Mouse (Mus musculus) CH12.LX (cell line): ENCODE measurements around the gene Stag1. TPM values are rescaled to one million over a fixed set of nuclear protein-coding genes. Genes with fewer than 3 reads are reported as not detected.

Source experiments
- DNase-seq: peaks from one replicate; pipeline ENCODE4 v3.0.0-alpha.2; 2013; ENCODE audit errors: extremely low read depth
- H3K27ac ChIP-seq: 2 replicates; pipeline ENCODE4 v1.5.1; 2012; ENCODE audit warnings: low read depth, mild to moderate bottlenecking, control low read depth, moderate library complexity; ENCODE audit not compliant: insufficient read depth
- H3K27me3 ChIP-seq: replicated peaks from 2 replicates; pipeline ENCODE3; 2012; ENCODE audit warnings: inconsistent platforms
- H3K36me3 ChIP-seq, 2 experiments: replicated peaks in 1 of 2; 2 replicates each; pipeline versions ENCODE3 to v1.6.1; 2012; ENCODE audit warnings: inconsistent platforms in 1 of 2, low read length in 1 of 2, mild to moderate bottlenecking in 1 of 2, mixed read lengths in 1 of 2, moderate library complexity in 1 of 2; ENCODE audit not compliant: control insufficient read depth in 1 of 2, insufficient read depth in 1 of 2
- H3K4me1 ChIP-seq, 2 experiments: 2 replicates each; pipeline ENCODE4 v1.6.1; 2012; ENCODE audit warnings: inconsistent platforms in 1 of 2, moderate library complexity in 1 of 2; ENCODE audit not compliant: insufficient read depth in 2 of 2, control insufficient read depth in 1 of 2
- H3K4me2 ChIP-seq: 2 replicates; pipeline ENCODE4 v1.6.1; 2012; ENCODE audit warnings: low read depth, mild to moderate bottlenecking, control low read depth; ENCODE audit not compliant: poor library complexity, insufficient read depth, severe bottlenecking
- H3K4me3 ChIP-seq, 3 experiments: fragments of 150-350 bp in 1 of 3; sonication (generic) in 1 of 3; replicated peaks in 1 of 3; 2 replicates each; pipeline versions ENCODE3 to v1.5.1; 2011 to 2012; ENCODE audit warnings: low read depth in 2 of 3, low read length in 2 of 3, mild to moderate bottlenecking in 2 of 3, moderate library complexity in 2 of 3, control low read depth in 1 of 3, improper control_type of control experiment in 1 of 3, inconsistent platforms in 1 of 3, mixed read lengths in 1 of 3; ENCODE audit not compliant: poor library complexity in 1 of 3
- H3K79me2 ChIP-seq: replicated peaks from 2 replicates; pipeline ENCODE4 v1.6.1; 2012; ENCODE audit warnings: mild to moderate bottlenecking, moderate library complexity; ENCODE audit not compliant: control insufficient read depth, poor library complexity, insufficient read depth, severe bottlenecking; ENCODE audit errors: extremely low read depth
- H3K9ac ChIP-seq: 2 replicates; pipeline ENCODE4 v1.6.1; 2012; ENCODE audit warnings: low read depth, mild to moderate bottlenecking, control low read depth, moderate library complexity; ENCODE audit not compliant: insufficient read depth
- H3K9me3 ChIP-seq: replicated peaks from 2 replicates; pipeline ENCODE3; 2012; ENCODE audit warnings: low read length, inconsistent platforms, mixed read lengths
- CHD1 ChIP-seq: IDR thresholded peaks from 2 replicates; pipeline ENCODE4 v1.6.1; 2012; ENCODE audit warnings: low read depth, low read length, improper control_type of control experiment, inconsistent platforms
- CHD2 ChIP-seq: IDR thresholded peaks from 2 replicates; pipeline ENCODE4 v1.6.1; 2011; ENCODE audit warnings: low read length, improper control_type of control experiment
- CTCF ChIP-seq, 2 experiments: IDR thresholded peaks in 1 of 2; conservative IDR thresholded peaks in 1 of 2; 2 replicates each; pipeline ENCODE4 v1.5.1; 2011 to 2012; ENCODE audit warnings: low read depth in 2 of 2, low read length in 2 of 2, improper control_type of control experiment in 1 of 2, inconsistent platforms in 1 of 2, mild to moderate bottlenecking in 1 of 2, moderate library complexity in 1 of 2
- ELF1 ChIP-seq: IDR thresholded peaks from 2 replicates; pipeline ENCODE4 v1.6.1; 2014; ENCODE audit warnings: low read depth, mild to moderate bottlenecking, inconsistent platforms, low read length, improper control_type of control experiment
- EP300 ChIP-seq: IDR thresholded peaks from 2 replicates; pipeline ENCODE4 v1.6.1; 2011; ENCODE audit warnings: low read length, improper control_type of control experiment
- HCFC1 ChIP-seq: IDR thresholded peaks from 2 replicates; pipeline ENCODE4 v1.6.1; 2012; ENCODE audit warnings: low read depth, mild to moderate bottlenecking, inconsistent platforms, low read length, improper control_type of control experiment
- IRF4 ChIP-seq: IDR thresholded peaks from 2 replicates; pipeline ENCODE4 v1.6.1; 2014; ENCODE audit warnings: low read depth, mild to moderate bottlenecking, inconsistent platforms, low read length, improper control_type of control experiment
- JUN ChIP-seq: IDR thresholded peaks from 2 replicates; pipeline ENCODE4 v1.6.1; 2011; ENCODE audit warnings: low read depth, mild to moderate bottlenecking, low read length, improper control_type of control experiment, moderate library complexity; ENCODE audit not compliant: insufficient read depth
- MAFK ChIP-seq: IDR thresholded peaks from 2 replicates; pipeline ENCODE4 v1.6.1; 2011; ENCODE audit warnings: low read length, improper control_type of control experiment; ENCODE audit not compliant: insufficient replicate concordance
- MAZ ChIP-seq: IDR thresholded peaks from 2 replicates; pipeline ENCODE4 v1.6.1; 2012; ENCODE audit warnings: low read depth, mild to moderate bottlenecking, inconsistent platforms, low read length, improper control_type of control experiment, moderate library complexity
- MEF2A ChIP-seq: IDR thresholded peaks from 2 replicates; pipeline ENCODE4 v1.6.1; 2014; ENCODE audit warnings: low read depth, mild to moderate bottlenecking, inconsistent platforms, low read length, improper control_type of control experiment, borderline replicate concordance
- MXI1 ChIP-seq: IDR thresholded peaks from 2 replicates; pipeline ENCODE4 v1.6.1; 2011; ENCODE audit warnings: mild to moderate bottlenecking, low read depth, low read length, improper control_type of control experiment
- NRF1 ChIP-seq: IDR thresholded peaks from 2 replicates; pipeline ENCODE4 v1.6.1; 2014; ENCODE audit warnings: low read depth, mild to moderate bottlenecking, inconsistent platforms, low read length, improper control_type of control experiment, moderate library complexity
- PAX5 ChIP-seq: IDR thresholded peaks from 2 replicates; pipeline ENCODE4 v1.6.1; 2012; ENCODE audit warnings: low read length, inconsistent platforms, mixed read lengths
- POLR2A ChIP-seq: IDR thresholded peaks from 2 replicates; pipeline ENCODE4 v1.6.1; 2011; ENCODE audit warnings: low read depth, mild to moderate bottlenecking, improper control_type of control experiment, low read length
- POLR2AphosphoS2 ChIP-seq: IDR thresholded peaks from 2 replicates; pipeline ENCODE4 v1.6.1; 2011; ENCODE audit warnings: low read depth, low read length, improper control_type of control experiment
- RCOR1 ChIP-seq: conservative IDR thresholded peaks from 2 replicates; pipeline ENCODE4 v1.6.1; 2012; ENCODE audit warnings: low read depth, mild to moderate bottlenecking, inconsistent platforms, low read length, improper control_type of control experiment
- SIN3A ChIP-seq: IDR thresholded peaks from 2 replicates; pipeline ENCODE4 v1.6.1; 2012; ENCODE audit warnings: low read length, improper control_type of control experiment, inconsistent platforms
- SMC3 ChIP-seq: IDR thresholded peaks from 2 replicates; pipeline ENCODE4 v1.6.1; 2011; ENCODE audit warnings: low read depth, low read length, improper control_type of control experiment
- TCF12 ChIP-seq: IDR thresholded peaks from 2 replicates; pipeline ENCODE4 v1.6.1; 2014; ENCODE audit warnings: low read depth, mild to moderate bottlenecking, inconsistent platforms, low read length, improper control_type of control experiment
- UBTF ChIP-seq: IDR thresholded peaks from 2 replicates; pipeline ENCODE4 v1.6.1; 2012; ENCODE audit warnings: low read depth, mild to moderate bottlenecking, inconsistent platforms, low read length, improper control_type of control experiment, moderate library complexity
- USF1 ChIP-seq: IDR thresholded peaks from 2 replicates; pipeline ENCODE4 v1.6.1; 2014; ENCODE audit warnings: low read depth, mild to moderate bottlenecking, inconsistent platforms, low read length, improper control_type of control experiment
- USF2 ChIP-seq: conservative IDR thresholded peaks from 2 replicates; pipeline ENCODE4 v1.6.1; 2011; ENCODE audit warnings: low read depth, low read length, improper control_type of control experiment
- ZC3H11A ChIP-seq: IDR thresholded peaks from 2 replicates; pipeline ENCODE4 v1.6.1; 2012; ENCODE audit warnings: low read depth, mild to moderate bottlenecking, inconsistent platforms, low read length, improper control_type of control experiment
- ZKSCAN1 ChIP-seq: IDR thresholded peaks from 2 replicates; pipeline ENCODE4 v1.6.1; 2012; ENCODE audit warnings: low read depth, inconsistent platforms, low read length, improper control_type of control experiment, borderline replicate concordance
- ZMIZ1 ChIP-seq: IDR thresholded peaks from 2 replicates; pipeline ENCODE4 v1.6.1; 2012; ENCODE audit warnings: low read depth, mild to moderate bottlenecking, inconsistent platforms, low read length, improper control_type of control experiment
- dilution Hi-C: fragments of 300-500 bp; cut with MboI; formaldehyde crosslinking; loops from 2 replicates; pipeline ENCODE4 v1.14.3; 2020; ENCODE audit warnings: low sequenced_read_pairs; ENCODE audit not compliant: extremely low pct_unique_long_range_greater_than_20kb, extremely low pct_ligation_motif_present
- in situ Hi-C: fragments of 300-500 bp; cut with MboI; formaldehyde crosslinking; loops from 3 replicates; pipeline ENCODE4 v1.14.3; 2019; ENCODE audit warnings: low sequenced_read_pairs, low pct_ligation_motif_present, low pct_unique_long_range_greater_than_20kb, mixed read lengths
- polyA plus RNA-seq: library from polyadenylated mRNA; unstranded; fragments of >175 nt; gene quantifications from 2 replicates; pipeline ENCODE4 v1.2.1, GENCODE M21; 2012; ENCODE audit warnings: low read depth; ENCODE audit not compliant: insufficient read length
- total RNA-seq, 2 experiments: library from RNA; depleted of rRNA; stranded (reverse); fragments of 300-350 nt in 1 of 2; fragments of >200 nt in 1 of 2; gene quantifications; 2 replicates each; pipeline ENCODE4 v1.2.3; 2012 to 2014

Gene Stag1
- total and polyA plus RNA-seq, 3 experiments: 24.5 to 45.9 (median 33.7) TPM

DNA sequence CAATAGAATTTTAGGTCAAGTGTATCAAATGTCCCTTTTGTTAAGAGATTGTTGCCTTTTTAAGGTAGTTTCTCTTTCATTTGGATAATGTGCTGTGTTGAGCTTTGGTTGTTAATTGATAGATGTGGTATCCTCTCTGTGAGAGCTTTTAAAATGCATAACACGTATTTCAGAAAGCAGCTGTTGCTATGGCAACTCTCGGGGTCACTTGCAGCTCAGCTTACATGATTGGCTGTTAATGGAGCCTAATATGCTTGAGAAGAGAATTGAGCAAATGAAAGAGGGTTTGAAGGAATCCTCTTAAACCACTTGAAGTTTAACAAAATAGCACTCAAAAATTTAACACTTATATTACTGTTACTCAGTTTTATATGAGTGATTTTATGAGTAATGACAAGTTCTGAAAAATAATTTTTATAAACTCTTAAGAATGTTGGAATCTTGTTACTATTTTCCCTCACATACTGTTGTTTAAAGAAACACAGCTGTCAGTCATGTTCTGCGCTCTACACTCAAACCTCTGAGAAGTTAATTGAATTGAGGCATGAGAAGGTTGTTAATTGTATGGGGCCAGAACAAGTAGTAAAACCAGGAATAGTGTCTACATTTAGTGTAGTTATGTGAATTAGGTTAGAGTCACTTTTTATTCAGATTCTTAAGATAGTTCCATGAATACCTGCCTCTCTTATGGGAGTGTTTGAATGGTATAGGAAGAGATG is 88.3 kb downstream of the Stag1 start:
- no peak overlapping the region for H3K4me3 ChIP-seq

DNA sequence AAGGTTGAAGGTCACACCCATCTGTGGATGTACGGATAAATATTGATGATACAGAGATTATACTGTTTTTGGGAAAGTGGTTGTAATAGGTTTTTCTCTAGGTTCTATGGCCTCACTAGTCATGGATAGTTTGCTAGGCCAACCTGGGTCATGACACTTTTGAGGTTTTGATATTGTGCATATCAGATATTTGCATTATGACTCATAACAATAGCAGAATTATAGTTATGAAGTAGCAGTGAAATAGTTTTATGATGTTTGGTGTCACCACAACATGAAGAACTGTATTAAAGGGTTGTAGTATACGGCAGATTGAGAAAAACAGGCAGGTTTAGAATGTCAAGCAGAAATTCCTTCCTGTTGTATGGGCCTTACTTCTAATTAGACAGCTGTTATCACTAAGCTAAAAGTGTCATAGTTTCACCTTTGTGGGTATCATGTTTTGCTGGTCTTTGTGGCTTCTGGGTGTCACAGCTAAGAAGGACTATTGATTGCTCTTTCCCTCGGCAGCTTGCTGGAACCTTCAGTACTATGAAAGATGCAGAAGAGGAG is 92.2 kb downstream of the Stag1 start:
- TF ChIP-seq ELF1: no peak
- no peak for TF ChIP-seq POLR2A
- TF ChIP-seq UBTF: no peak
- no peak for TF ChIP-seq CHD1
- no peak for TF ChIP-seq RCOR1
- TF ChIP-seq NRF1: no peak
- no peak for TF ChIP-seq MEF2A
- TF ChIP-seq JUN: no peak
- no peak for TF ChIP-seq EP300
- no peak for TF ChIP-seq ZMIZ1
- TF ChIP-seq POLR2AphosphoS2: no peak
- no peak for TF ChIP-seq MAZ
- no peak for TF ChIP-seq CHD2
- no peak for TF ChIP-seq ZC3H11A
- TF ChIP-seq MXI1: no peak
- no peak for TF ChIP-seq MAFK
- no peak for TF ChIP-seq PAX5
- TF ChIP-seq IRF4: no peak
- TF ChIP-seq SMC3: no peak
- no peak for TF ChIP-seq USF2
- Histone ChIP-seq H3K4me1 (peaks cover 0 to 9% of the 10 kb centered on the region in 2 experiments; a peak in 1 of 4 replicates), H3K27ac (no peak overlapping the region), H3K36me3 (no peaks in the 10 kb centered on the region), H3K9ac (no peak overlapping the region), H3K4me2 (no peak overlapping the region), H3K79me2 (peaks cover 27% of the 10 kb centered on the region; the same call in 1 of the 2 replicates), H3K27me3 (no peaks in the 10 kb centered on the region), H3K9me3 (no peaks in the 10 kb centered on the region), H3K4me3 (no peak overlapping the region)
- in situ Hi-C loops (no loop called here), dilution Hi-C loops (no loop called here)
- no peak for DNase-seq

More for the DNA sequence above, 88.3 kb downstream of the Stag1 start:
- no peak overlapping the region for H3K27ac ChIP-seq
- peaks cover 0 to 9% of the 10 kb centered on the region in 2 experiments; a peak in 1 of 4 replicates for H3K4me1 ChIP-seq
- dilution Hi-C loops (no loop called here), in situ Hi-C loops (no loop called here)
- no peak overlapping the region for H3K9ac ChIP-seq
- H3K9me3 ChIP-seq: no peaks in the 10 kb centered on the region
- peaks cover 13% of the 10 kb centered on the region; the same call in 1 of the 2 replicates for H3K79me2 ChIP-seq
- no peak overlapping the region for H3K4me2 ChIP-seq
- no peak for DNase-seq
- TF ChIP-seq POLR2AphosphoS2 (no peak), ELF1 (no peak), ZKSCAN1 (no peak), JUN (no peak), MXI1 (no peak), SIN3A (no peak), HCFC1 (no peak), UBTF (no peak), TCF12 (no peak), CTCF (conservative IDR thresholded peaks at IDR 0.05 in 1 of 2, IDR thresholded peaks at IDR 0.05 in 1 of 2; ENCODE audit: low read depth in 2 of 2, low read length in 2 of 2) (no peak), SMC3 (no peak), USF1 (no peak)
- H3K27me3 ChIP-seq: no peaks in the 10 kb centered on the region
- no peaks in the 10 kb centered on the region for H3K36me3 ChIP-seq
